Mouse (Mus musculus) heart, postnatal 25 days (tissue): ENCODE results near the gene Lrba. TPM values are rescaled to one million over a fixed set of nuclear protein-coding genes. Genes with fewer than 3 reads are reported as not detected.

Source experiments
- DNase-seq: peaks from one replicate; pipeline ENCODE4 v3.0.0; 2022; ENCODE audit warnings: low spot score
- intact Hi-C: fragments of 180-260 bp; cut with DNase I; formaldehyde crosslinking; loops from one replicate; pipeline ENCODE4 v1.15.1; 2025
- total RNA-seq, 2 experiments: library from RNA; stranded (reverse); gene quantifications; 2 replicates each; pipeline ENCODE4 v1.2.3; 2021

Lrba gene
- total RNA-seq, 2 experiments from 2014 or later, result 17.4 to 23.1 TPM

DNA sequence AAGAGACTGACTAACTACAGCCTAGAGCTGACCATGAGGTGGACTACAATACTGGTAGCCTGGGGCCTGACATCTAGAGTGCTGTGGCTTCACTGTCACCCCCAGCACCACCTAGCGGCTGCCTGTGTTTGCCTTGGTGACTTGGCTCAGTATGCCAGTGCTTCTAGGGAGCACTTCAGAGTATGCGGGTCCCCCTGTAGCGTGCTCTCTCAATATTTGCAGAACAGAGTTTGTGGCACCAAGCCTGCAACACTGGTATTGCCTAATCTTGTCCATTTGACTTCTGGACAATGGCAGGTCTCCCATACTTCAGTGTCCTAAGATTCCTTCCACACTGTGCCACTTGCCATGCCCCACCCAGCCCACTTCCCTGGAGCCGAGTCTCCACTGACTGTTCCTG lies 555.2 kb downstream of the Lrba start:
- intact Hi-C loops, result no loop called here
- no peak for DNase-seq

GRCm38 (mm10) chr3:86784051-86784450 lies 559.6 kb downstream of the Lrba start:
- intact Hi-C loops, result no loop called here
- DNase-seq, result no peak

DNA sequence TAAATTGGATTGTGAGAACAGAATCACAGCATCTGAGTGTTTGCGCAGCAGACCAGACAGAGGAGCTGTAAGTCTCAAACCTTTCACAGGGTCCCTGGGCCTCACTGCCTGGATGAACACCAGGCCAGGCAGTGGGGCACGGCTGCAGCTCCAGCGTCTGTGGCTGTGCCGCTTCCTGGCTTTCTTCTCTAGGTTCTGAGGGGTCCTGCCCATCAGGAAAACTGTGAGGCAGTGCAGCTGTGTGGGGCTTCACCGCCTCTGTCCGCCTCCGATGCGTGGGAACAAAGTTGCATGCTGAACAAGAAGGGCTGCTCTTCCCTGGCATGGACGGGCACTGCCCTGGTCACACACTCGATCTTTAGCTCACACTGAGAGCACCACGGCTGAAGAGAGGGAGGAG lies 560.5 kb downstream of the Lrba start:
- no peak for DNase-seq
- intact Hi-C loops, result no loop called here

GRCm38 (mm10) chr3:86786280-86786679 lies 561.8 kb downstream of the Lrba start:
- intact Hi-C loops, result no loop called here
- no peak for DNase-seq

DNA sequence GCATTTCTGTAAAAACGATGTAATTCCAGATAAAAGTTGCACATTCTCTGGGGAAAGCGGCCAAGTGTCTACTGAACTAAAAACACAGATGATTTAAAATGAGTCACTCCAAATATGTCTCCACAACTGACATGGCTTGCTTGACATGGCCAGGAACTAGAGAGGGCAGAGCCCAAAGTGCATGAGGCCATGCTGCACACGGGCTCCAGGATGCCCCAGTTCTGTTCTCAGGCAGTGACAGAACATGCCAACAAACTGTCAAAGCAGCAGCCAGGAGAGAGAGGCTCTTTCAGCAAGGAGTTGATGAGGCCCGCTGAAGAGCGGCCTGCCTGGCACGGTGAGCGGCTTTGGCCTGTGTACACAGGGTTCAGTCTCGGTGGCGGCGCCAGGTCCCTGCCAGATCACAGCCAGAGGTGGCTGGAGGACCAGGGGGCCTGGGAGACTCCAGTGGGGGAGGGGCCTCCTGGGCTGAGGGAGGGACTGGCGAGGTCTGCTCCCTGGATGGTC lies 562.4 kb downstream of the Lrba start:
- DNase-seq, result peak; percentile 39
- intact Hi-C loops, result no loop called here

GRCm38 (mm10) chr3:86787423-86788123 lies 563.1 kb downstream of the Lrba start:
- DNase-seq, result no peak
- intact Hi-C loops, result loop anchor here (2.0 kb wide), 1 partner anchor 25 kb away; no protein-coding TSS in a partner anchor

- intact Hi-C loops, result loop anchor here (1.0 to 2.0 kb wide), 2 partner anchors 24 to 190 kb away; no protein-coding TSS in a partner anchor
- no peak for DNase-seq
Measured at GRCm38 (mm10) chr3:86788711-86789110, 564.2 kb downstream of the Lrba start.

GRCm38 (mm10) chr3:86789752-86790151 lies 565.3 kb downstream of the Lrba start:
- no peak for DNase-seq
- intact Hi-C loops, result loop anchor here (1.0 to 2.0 kb wide), 2 partner anchors 23 to 189 kb away; no protein-coding TSS in a partner anchor

DNA sequence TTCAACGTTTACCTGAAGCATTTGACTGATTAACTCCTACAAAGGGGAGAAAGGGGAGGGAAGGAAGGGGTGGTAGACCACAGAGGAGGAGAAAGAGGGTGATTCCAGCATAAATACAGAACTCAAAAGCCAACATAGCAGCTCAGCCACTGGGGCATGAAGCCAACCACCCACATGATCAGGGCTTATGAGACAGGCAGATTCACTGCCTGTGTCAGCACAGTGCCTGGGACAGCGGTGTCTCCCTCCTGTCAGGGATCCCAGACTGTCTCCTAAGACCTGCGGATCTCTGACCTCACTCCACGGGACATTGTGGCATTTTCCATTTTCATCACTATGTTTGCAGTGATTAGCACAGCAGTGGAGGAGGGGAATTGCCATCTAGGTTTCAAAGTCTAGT lies 568.8 kb downstream of the Lrba start:
- no peak for DNase-seq
- intact Hi-C loops, result no loop called here

DNA sequence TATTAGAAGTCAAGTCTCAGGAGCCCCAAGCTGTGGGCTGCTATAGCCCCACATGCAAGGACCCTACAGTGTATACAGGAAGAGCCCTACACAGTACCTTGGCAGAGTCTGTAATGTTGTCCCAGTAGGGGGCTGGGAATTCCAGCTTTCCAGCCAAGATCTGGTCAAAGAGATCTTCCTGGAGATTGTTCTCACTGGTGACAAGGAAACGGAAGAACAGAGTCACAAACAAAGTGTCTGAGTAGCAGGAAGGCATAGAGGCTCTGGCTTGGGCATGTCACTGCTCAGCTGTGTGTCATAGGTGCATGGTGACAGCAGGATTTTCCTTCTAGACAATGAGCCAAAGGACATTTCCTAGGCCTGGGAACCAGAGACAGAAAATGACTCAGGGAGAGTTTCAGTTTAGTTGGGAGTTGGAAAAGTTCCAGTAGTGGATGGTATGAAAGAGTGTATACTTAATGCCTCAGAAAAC lies 569.3 kb downstream of the Lrba start:
- DNase-seq, result no peak
- intact Hi-C loops, result no loop called here

- no peak for DNase-seq
- intact Hi-C loops, result no loop called here
Measured at GRCm38 (mm10) chr3:86796716-86797115, 572.2 kb downstream of the Lrba start.

GRCm38 (mm10) chr3:86797871-86798460 lies 573.5 kb downstream of the Lrba start:
- intact Hi-C loops, result no loop called here

GRCm38 (mm10) chr3:86799041-86799440 lies 574.6 kb downstream of the Lrba start:
- DNase-seq, result no peak
- intact Hi-C loops, result no loop called here

More at GRCm38 (mm10) chr3:86797871-86798460, 573.5 kb downstream of the Lrba start:
- DNase-seq, result no peak

DNA sequence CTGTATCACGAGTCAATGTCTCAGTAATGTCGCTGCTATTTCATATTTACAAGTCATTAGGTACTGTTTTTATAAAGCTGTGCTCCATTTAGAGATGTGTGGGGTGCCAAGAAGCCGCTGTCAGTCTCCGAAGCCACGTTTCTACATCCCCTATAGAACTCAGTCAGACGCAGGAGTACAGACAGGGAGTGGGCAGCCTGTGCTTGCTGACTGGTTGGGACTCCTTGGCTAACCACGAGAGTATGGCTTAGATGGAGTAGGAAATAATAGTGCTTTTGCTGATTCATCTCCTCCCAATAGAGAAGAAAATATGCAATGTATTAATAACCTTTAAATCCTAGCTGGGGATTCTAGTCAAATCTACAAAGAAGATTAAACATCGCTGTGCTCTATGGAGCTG lies 576.4 kb downstream of the Lrba start:
- intact Hi-C loops, result no loop called here
- DNase-seq, result no peak

- intact Hi-C loops, result no loop called here
- no peak for DNase-seq
Measured at GRCm38 (mm10) chr3:86802825-86803224, 578.3 kb downstream of the Lrba start.

DNA sequence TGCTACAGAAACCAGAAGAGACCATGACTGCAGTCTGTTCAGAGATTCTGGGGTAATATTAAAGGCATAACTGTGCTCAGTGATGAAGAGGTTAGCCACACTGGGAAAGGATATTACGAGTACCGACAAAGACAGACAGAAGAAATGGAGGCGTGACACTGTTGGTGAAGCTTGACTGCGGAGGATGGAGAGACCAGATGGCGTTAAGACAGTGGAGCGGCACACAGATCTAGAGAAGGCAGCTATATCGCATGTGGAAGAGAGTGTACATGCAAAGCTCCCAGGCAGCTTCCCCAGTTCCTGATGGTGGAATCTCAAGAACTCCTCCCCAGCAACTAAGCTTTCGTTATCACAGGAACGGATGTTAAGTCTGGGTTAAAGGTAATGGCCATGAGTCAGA lies 579.8 kb downstream of the Lrba start:
- intact Hi-C loops, result no loop called here
- DNase-seq, result no peak

DNA sequence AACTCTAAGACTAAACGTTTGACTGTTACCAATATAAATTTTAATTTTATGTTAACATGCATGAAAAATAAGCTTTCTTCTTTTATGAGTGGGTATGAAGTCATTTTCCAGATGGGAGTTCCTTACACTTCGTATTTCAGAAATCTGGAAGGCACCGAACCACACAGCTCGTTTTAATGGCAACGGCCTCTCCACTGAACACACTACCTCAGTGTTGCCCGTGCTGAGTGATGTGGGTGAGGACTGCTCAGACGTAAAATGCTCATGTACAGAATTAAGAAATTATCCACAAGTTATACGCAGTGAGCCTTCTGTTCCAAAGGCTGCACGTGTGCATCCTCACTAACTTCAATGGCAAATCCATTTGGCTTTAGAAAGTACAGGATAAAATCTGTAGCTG lies 582.4 kb downstream of the Lrba start:
- intact Hi-C loops, result no loop called here
- no peak for DNase-seq

- DNase-seq, result no peak
- intact Hi-C loops, result no loop called here
Measured at GRCm38 (mm10) chr3:86807750-86808467, 583.4 kb downstream of the Lrba start.

DNA sequence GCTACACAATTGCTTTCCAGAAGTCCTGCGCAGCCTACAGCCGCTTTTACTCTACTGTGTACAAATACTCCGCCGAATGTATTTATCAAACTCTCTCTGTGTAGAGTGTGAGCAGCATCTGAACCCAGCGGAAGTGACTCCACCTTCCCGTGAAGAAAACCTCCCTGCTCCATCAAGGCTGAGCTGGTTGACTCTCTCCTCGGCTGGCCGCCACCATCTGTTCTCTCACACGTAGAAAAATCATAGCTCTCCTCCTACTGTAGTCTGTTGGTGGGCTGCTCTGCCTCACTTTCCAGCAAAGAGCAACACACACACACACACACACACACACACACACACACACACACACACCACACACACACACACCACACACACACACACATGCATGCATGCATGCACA lies 584.7 kb downstream of the Lrba start:
- intact Hi-C loops, result no loop called here
- no peak for DNase-seq

- intact Hi-C loops, result loop anchor here (5.0 to 10.0 kb wide), 2 partner anchors 115 to 482 kb away; partner anchors contain the start of gene Dclk2
- no peak for DNase-seq
Measured at GRCm38 (mm10) chr3:86809646-86810045, 585.2 kb downstream of the Lrba start.
